Mouse (Mus musculus): ENCODE data around the gene Gm5136.

DNA sequence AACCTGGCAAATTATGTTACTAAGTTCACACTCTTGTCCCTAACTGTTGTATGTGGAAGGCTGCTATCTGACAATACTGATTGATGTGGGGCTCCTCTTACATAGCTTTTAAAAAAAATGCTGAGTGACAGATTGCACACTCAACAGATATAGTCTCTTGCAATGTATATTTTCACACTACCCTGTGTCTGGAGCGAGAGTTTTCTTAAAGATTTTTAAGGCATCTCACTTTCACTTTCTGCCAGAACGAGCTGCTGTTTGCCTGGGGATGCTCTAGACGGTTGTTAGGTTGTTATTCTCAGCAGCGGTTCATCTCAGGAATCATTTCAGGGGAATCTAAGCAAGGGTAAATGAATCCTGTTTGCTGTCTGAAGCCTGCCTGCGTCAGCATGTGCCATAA lies 2.9 kb downstream of the Gm5136 start:
- TF ChIP-seq CTCF (IDR thresholded peaks at IDR 0.05; ENCODE audit: insufficient read depth, low read length) (no peak), POLR2A (IDR thresholded peaks at IDR 0.05; ENCODE audit: borderline replicate concordance, extremely low read depth, low read depth, low read length) (no peak)
